Mouse (Mus musculus): ENCODE measurements at regions not wholly inside any gene's neighbourhood (a gene's known extent, or its start where the extent isn't known, plus 50 kb on each side); places are given as distances from the start of the nearest gene placed in this dataset.

DNA sequence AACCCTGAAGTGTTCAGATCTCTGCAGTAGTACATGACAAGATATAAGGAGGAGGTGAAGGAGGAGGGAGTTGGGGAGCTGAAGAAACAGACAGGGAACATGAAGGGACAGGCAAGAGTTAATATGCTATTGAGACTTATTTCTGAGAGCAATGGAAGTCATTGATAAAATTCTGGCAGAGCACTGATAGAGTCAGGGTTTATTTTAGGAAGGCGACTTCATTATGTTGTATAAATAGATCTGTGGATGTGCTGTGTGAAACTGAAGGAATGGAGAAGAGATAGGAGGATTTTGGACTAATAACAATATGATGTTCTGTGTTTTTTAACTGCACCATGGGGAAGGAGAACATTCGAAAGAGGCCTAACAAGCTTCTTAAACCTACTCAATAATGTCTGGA lies 63.0 kb upstream of the Kcna4 start:
- TF ChIP-seq CTCF (IDR thresholded peaks at IDR 0.05; ENCODE audit: low read depth, low read length) (no peak), POLR2A (IDR thresholded peaks at IDR 0.05; ENCODE audit: borderline replicate concordance, low read depth, low read length) (no peak)
